Mouse (Mus musculus): ENCODE measurements around the gene Cd99l2. TPM values are rescaled to one million over a fixed set of nuclear protein-coding genes. Genes with fewer than 3 reads are reported as not detected.

Gene Cd99l2
- polyA plus RNA-seq, 2 experiments, result 28.2 to 30.6 TPM

- Histone ChIP-seq H3K36me3 (ENCODE audit: control insufficient read depth, insufficient read depth, low read length) (no peaks in the 10 kb centered on the region), H3K9me3 (ENCODE audit: control insufficient read depth, low read length) (no peaks in the 10 kb centered on the region), H3K4me1 (ENCODE audit: control insufficient read depth, insufficient read depth, low read length) (no peaks in the 10 kb centered on the region), H3K27ac (replicated peaks; ENCODE audit: low read depth, low read length) (no peak overlapping the region), H3K27me3 (ENCODE audit: control insufficient read depth, insufficient read depth, low read length) (no peaks in the 10 kb centered on the region), H3K9ac (ENCODE audit: low read depth, low read length, severe bottlenecking) (no peak overlapping the region), H3K4me3 (replicated peaks; ENCODE audit: low read length) (no peak overlapping the region), H3K4me2 (replicated peaks; ENCODE audit: low read depth, low read length, severe bottlenecking) (no peak overlapping the region)
- 77% methylated on average over 3 of the region's 3 CpGs for whole genome bisulfite sequencing
- DNase-seq (ENCODE audit: low spot score) (no peak), ATAC-seq (ENCODE audit: low FRiP score, low read depth) (no peak)
- TF ChIP-seq POLR2A (IDR thresholded peaks at IDR 0.05; ENCODE audit: borderline replicate concordance, extremely low read depth, insufficient read depth, insufficient read length), result no peak
Observed at GRCm38 (mm10) chrX:71474296-71474956, 18.2 kb downstream of the Cd99l2 start.

- no peak for TF ChIP-seq POLR2A (IDR thresholded peaks at IDR 0.05; ENCODE audit: borderline replicate concordance, extremely low read depth, insufficient read depth, insufficient read length)
- 86% methylated on average over 5 of the region's 5 CpGs for WGBS
- Histone ChIP-seq H3K4me1 (ENCODE audit: control insufficient read depth, insufficient read depth, low read length) (no peaks in the 10 kb centered on the region), H3K9ac (ENCODE audit: low read depth, low read length, severe bottlenecking) (no peak overlapping the region), H3K9me3 (ENCODE audit: control insufficient read depth, low read length) (no peaks in the 10 kb centered on the region), H3K27me3 (ENCODE audit: control insufficient read depth, insufficient read depth, low read length) (no peaks in the 10 kb centered on the region), H3K27ac (replicated peaks; ENCODE audit: low read depth, low read length) (no peak overlapping the region), H3K36me3 (ENCODE audit: control insufficient read depth, insufficient read depth, low read length) (no peaks in the 10 kb centered on the region), H3K4me3 (replicated peaks; ENCODE audit: low read length) (no peak overlapping the region), H3K4me2 (replicated peaks; ENCODE audit: low read depth, low read length, severe bottlenecking) (no peak overlapping the region)
- ATAC-seq (ENCODE audit: low FRiP score, low read depth) (no peak), DNase-seq (ENCODE audit: low spot score) (no peak)
Observed at GRCm38 (mm10) chrX:71468639-71469295, 23.9 kb downstream of the Cd99l2 start.

- Histone ChIP-seq H3K27ac (replicated peaks; ENCODE audit: low read depth, low read length) (no peak overlapping the region), H3K27me3 (ENCODE audit: control insufficient read depth, insufficient read depth, low read length) (no peaks in the 10 kb centered on the region), H3K36me3 (ENCODE audit: control insufficient read depth, insufficient read depth, low read length) (no peaks in the 10 kb centered on the region), H3K4me2 (replicated peaks; ENCODE audit: low read depth, low read length, severe bottlenecking) (no peak overlapping the region), H3K9me3 (ENCODE audit: control insufficient read depth, low read length) (no peaks in the 10 kb centered on the region), H3K4me3 (replicated peaks; ENCODE audit: low read length) (no peak overlapping the region), H3K4me1 (ENCODE audit: control insufficient read depth, insufficient read depth, low read length) (no peaks in the 10 kb centered on the region), H3K9ac (ENCODE audit: low read depth, low read length, severe bottlenecking) (no peak overlapping the region)
- 79% methylated on average over 3 of the region's 3 CpGs for WGBS
- ATAC-seq (ENCODE audit: low FRiP score, low read depth) (no peak), DNase-seq (ENCODE audit: low spot score) (no peak)
- TF ChIP-seq POLR2A (IDR thresholded peaks at IDR 0.05; ENCODE audit: borderline replicate concordance, extremely low read depth, insufficient read depth, insufficient read length), result no peak
Observed at GRCm38 (mm10) chrX:71467491-71467890, 25.2 kb downstream of the Cd99l2 start.

GRCm38 (mm10) chrX:71465417-71465816, 27.2 kb downstream of the Cd99l2 start:
- Histone ChIP-seq H3K4me3 (replicated peaks; ENCODE audit: low read length) (no peak overlapping the region), H3K27me3 (ENCODE audit: control insufficient read depth, insufficient read depth, low read length) (no peaks in the 10 kb centered on the region), H3K9ac (ENCODE audit: low read depth, low read length, severe bottlenecking) (no peak overlapping the region), H3K9me3 (ENCODE audit: control insufficient read depth, low read length) (no peaks in the 10 kb centered on the region), H3K4me2 (replicated peaks; ENCODE audit: low read depth, low read length, severe bottlenecking) (no peak overlapping the region), H3K27ac (replicated peaks; ENCODE audit: low read depth, low read length) (no peak overlapping the region), H3K36me3 (ENCODE audit: control insufficient read depth, insufficient read depth, low read length) (no peaks in the 10 kb centered on the region), H3K4me1 (ENCODE audit: control insufficient read depth, insufficient read depth, low read length) (no peaks in the 10 kb centered on the region)
- no peak for TF ChIP-seq POLR2A (IDR thresholded peaks at IDR 0.05; ENCODE audit: borderline replicate concordance, extremely low read depth, insufficient read depth, insufficient read length)
- no peak for ATAC-seq (ENCODE audit: low FRiP score, low read depth)
- no peak for DNase-seq (ENCODE audit: low spot score)
- WGBS, result 92% methylated on average over 1 of the region's 1 CpGs

GRCm38 (mm10) chrX:71464138-71464826, 28.4 kb downstream of the Cd99l2 start:
- Histone ChIP-seq H3K9ac (ENCODE audit: low read depth, low read length, severe bottlenecking) (no peak overlapping the region), H3K4me2 (replicated peaks; ENCODE audit: low read depth, low read length, severe bottlenecking) (no peak overlapping the region), H3K9me3 (ENCODE audit: control insufficient read depth, low read length) (no peaks in the 10 kb centered on the region), H3K27ac (replicated peaks; ENCODE audit: low read depth, low read length) (no peak overlapping the region), H3K4me3 (replicated peaks; ENCODE audit: low read length) (no peak overlapping the region), H3K36me3 (ENCODE audit: control insufficient read depth, insufficient read depth, low read length) (no peaks in the 10 kb centered on the region), H3K4me1 (ENCODE audit: control insufficient read depth, insufficient read depth, low read length) (no peaks in the 10 kb centered on the region), H3K27me3 (ENCODE audit: control insufficient read depth, insufficient read depth, low read length) (no peaks in the 10 kb centered on the region)
- TF ChIP-seq POLR2A (IDR thresholded peaks at IDR 0.05; ENCODE audit: borderline replicate concordance, extremely low read depth, insufficient read depth, insufficient read length), result no peak
- no peak for DNase-seq (ENCODE audit: low spot score)
- WGBS, result 71% methylated on average over 7 of the region's 7 CpGs
- ATAC-seq (ENCODE audit: low FRiP score, low read depth), result no peak
